Mouse (Mus musculus) neutrophil, adult 5-6 weeks (primary cell): Measurements from ENCODE around the gene 4930404N11Rik. TPM values are rescaled to one million over a fixed set of nuclear protein-coding genes. Genes with fewer than 3 reads are reported as not detected.

Experiments used
- ATAC-seq: fragments of 151-379, 151-347 bp; 2 replicates; pipeline ENCODE4 v1.8.0; 2017; ENCODE audit warnings: mild to moderate bottlenecking, moderate TSS enrichment; ENCODE audit not compliant: insufficient number of reproducible peaks, poor library complexity, low FRiP score, severe bottlenecking; ENCODE audit errors: extremely low read depth
- total RNA-seq: library from RNA; stranded (forward); fragments of 200-1000 nt; gene quantifications from 2 replicates; pipeline ENCODE4 v1.2.3, GENCODE M21; 2017

Gene 4930404N11Rik
- total RNA-seq, 1 experiment from 2014 or later = 5.5 TPM

DNA sequence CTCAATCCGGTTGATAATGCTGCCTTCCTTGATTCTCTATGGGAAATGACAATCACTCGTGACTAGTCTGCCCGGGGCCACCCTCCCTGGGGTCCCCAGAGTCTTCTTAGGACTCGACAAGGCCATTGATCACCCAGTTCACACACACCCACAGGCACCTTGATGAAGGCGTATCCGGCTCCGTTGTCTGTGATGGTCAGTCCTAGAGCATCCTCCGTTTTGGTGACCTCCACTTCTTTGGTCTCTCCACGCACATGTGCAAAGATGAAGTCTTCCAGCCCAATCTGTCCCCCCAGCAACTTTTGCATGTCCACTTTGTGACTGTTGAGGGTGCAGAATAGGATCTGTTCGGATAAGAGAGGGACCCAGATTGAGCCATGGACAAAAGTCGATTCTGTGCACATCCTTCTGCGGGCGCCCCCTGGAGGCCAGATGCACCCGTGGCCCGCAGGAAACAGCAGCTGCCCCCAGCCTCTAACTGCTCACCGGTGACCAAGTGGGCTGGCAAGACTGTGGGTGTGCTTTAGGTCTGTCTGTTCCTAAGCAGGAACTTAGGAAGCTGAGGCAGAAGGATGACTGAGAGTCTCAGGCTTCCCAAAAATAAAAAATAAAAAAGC is 24.2 kb downstream of the 4930404N11Rik start:
- peak; percentile 47 for ATAC-seq

DNA sequence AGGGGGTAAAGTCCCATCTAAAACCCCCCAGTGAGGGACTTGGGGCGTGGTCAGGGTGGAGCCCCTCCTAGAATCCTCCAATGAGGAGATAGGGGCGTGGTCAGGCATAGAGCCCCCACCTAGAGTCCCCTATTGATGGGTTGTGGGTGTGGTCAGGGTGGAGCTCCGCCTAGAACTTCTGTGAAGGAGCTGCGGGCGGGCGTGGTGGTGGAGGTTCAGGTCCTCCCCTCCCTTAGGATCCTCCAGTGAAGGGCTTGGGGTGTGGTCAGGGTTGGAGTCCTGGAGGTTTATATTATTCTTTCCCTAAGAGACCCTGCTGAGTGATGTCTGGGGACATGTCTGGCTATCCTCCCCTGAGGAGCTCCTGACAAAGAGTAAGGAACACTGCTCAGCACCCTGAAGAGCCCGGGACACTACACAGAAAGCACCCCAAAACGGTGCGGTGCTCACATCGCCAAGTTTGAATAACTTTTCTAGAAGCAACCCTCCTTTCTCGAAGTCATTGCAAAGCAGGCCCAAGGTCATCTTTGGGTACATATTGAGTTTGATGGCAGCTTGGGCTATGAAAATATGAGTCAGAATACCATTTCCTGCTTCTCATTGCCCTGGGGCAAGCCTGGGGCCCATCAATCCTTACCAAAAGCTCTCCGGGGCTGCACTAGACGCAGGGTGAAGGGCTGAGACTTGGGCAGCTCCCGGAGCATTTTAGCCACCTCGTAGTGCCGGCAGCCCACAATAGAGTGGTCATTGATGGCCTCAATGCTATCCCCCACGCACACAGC is 24.9 kb downstream of the 4930404N11Rik start:
- no peak for ATAC-seq

DNA sequence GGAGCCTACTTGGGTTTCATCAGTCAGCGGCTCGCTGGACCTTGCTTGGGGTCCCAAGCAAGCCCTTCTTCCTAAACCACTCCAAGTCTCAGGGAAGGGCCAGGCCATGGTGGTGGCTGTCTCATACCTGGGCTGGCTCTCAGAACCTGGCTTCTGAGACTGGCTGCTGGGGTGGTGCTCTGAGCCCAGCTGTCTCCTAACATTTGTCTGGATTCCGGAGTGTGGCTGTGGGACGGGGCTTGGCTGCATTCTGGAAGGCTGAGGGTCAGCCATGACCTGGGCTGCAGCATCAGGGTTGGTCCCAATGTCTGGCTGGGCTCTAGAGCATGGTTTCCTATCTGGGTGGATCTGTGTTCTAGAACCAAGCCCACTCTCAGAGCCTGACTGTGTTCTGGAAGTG is 29.1 kb downstream of the 4930404N11Rik start:
- ATAC-seq = no peak

DNA sequence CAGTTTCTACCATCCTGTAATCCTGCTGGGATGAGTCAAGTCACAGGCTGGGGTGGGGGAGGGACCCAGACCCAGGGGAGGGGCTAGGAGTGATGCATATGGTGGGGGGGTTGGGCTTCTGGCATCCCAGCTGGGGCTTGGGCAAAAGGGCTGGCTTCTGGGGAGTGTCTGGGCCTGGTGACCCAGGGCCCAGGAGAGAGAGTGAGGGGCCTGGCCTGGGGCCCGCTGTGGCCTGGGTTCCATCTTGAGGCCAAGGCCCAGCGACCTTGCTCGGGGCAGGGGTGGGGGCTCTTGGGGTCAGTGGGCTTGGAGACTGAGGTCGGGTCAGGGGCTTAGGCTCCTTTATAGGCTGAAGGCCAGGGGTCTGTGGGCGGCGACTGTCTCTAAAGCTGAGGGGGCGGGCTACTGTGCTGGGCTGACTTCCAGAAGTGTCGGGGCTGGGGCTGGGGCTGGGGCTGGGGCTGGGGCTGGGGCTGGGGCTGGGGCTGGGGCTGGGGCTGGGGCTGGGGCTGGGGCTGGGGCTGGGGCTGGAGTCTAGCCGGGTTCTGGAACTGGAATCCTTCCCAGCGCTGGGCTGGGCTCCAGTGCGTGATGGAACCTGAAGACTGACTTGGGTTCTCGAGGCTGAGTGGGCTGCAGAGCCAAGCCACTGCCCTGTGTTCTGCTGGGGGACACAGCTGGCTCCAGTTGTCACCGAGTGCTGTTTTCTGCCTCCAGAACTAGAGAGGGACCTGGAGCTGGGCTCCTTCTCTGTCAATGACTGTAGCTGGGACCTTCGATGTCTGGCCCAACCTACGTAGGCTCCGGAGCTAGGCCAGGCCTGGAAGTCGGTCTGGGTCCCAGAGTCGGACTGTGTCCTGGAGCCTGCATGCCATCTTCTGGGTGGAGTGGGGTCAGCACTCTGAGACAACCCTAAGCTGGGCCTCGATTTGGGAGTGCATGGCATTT is 29.9 kb downstream of the 4930404N11Rik start:
- ATAC-seq = no peak

DNA sequence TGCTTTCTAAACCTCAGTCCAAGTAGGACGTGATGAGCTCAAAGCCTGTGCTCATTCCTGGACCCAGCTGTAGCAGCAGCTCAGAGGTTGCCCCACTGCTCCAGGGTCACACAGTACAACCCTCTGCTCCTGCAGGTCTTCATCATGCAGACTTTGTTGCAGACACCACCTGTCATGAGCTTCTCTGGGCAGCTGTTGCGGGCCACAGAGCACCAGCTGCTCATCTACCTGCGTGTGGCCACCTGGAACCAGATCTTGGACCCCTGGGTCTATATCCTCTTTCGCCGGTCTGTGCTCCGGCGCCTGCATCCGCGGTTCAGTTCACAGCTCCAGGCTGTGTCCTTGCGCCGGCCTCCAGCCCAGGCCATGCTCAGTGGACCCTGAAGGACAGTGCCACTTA is 31.3 kb downstream of the 4930404N11Rik start:
- no peak for ATAC-seq

DNA sequence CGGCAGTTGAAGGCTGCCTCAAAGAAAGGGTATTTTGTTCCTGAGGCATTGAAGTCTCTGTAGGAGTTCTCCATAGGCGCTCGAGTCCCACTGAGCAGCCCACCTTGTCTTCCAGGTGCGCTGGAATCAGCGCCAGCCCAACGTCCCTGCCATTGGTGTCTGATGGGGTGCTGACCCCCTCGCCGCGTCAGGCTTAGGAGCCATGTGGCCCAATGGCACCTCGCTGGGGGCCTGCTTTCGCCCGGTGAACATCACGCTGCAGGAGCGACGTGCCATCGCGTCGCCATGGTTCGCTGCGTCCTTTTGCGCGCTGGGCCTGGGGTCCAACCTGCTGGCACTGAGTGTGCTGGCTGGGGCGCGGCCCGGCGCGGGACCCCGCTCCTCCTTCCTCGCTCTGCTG is 33.3 kb downstream of the 4930404N11Rik start:
- ATAC-seq = no peak

DNA sequence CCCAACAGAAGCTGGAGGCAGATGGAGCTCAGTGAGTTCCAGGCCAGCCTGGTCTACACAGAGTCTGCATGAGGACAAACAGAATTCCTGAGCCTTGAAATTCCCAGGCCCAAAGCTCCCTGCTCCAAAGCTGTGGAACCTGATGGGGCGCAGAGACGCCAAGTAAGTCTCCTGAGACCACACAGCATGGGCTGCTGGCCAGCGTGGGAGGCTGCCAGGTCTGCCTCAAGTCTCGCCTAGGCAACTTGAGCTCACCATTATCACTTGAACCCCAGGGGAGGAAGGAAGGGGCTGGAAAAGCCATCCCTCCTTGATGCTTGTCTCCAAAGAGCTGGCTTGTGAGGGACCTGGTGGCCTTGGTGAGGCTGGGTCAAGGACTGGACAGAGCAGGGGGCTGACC is 35.6 kb downstream of the 4930404N11Rik start:
- no peak for ATAC-seq

DNA sequence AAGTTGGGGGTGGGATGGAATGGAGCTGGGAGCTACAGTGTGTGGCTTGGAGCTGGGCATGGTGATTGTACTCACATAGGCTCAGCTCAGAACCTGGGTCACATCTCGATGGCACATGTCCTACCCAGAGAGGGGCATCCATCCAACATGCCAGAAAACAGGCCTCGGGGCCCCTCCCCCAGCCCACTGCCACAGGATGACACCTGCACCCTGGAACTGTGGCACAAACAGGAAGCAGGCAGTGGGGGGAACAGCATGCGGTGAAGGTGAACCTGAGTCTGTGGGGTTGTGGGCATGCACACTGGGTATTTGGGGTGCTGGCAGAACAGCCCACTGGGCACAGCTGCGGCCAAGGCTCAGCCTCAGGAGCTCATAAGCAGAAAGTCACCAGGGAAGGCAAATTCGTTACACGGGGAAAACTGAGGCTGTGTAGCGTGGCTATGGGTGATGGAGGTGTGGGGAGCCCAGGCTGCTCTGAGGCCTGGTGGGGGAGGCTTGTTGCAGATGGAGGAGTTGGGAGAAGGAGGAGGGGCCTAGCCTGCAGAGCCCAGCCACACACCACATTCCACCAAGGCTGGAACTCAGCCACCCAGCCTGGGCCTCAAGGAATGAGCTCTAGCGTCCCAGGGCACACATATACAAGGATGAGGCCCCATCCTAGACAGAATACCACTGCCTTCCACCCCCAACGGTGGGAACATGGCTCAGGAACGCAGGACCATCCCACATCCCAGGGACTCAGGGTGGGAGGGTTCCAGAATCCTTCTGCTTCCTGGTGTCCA is 36.2 kb downstream of the 4930404N11Rik start:
- peak; percentile 47 for ATAC-seq

DNA sequence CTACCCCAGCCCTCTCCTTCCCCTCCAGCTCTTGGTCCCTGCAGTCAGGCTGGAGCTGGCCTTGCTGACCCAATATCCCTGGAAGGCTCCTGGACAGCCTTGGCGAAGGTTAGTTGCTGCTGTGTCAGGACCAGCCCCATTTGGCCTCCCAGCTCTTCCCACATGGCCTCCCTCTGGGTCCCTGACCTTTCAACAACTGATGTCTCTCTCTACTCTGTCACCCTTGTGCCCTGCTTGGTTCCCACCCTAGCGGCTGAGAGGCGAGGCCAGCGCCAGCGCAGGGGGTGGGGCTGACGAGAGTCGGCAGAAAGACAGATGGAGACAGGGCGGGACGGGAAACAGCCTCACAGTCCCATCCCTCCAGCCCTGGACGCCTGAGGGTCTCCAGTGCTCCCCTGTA is 37.2 kb downstream of the 4930404N11Rik start, which contains the start of gene Tbxa2r:
Gene Tbxa2r (plus strand): TSS at position 346 of the 400 bp plus-strand sequence.
- peak; percentile 31 for ATAC-seq

DNA sequence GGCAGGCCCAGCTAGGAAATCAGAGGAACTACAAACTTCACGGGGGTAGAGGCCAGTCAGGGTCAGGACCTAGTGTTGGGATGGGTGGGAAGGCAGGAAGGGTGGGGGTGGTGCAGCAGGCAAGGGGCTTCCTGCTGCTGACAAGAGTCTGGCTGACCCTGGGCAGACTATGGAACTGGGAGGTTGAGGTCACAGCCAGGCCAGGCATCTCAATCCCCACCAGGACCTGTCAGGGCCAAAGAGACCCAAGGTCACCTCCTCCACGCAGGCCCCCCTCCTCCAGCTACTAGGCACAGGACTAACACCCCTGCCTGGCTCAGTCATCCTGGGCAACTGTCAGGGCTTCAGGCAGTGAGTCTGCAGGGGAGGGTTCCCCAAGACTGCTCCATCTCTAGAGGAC is 37.7 kb downstream of the 4930404N11Rik start:
- ATAC-seq = 0 out of 2 replicates have a peak, but pooled peaks have one; percentile 0

DNA sequence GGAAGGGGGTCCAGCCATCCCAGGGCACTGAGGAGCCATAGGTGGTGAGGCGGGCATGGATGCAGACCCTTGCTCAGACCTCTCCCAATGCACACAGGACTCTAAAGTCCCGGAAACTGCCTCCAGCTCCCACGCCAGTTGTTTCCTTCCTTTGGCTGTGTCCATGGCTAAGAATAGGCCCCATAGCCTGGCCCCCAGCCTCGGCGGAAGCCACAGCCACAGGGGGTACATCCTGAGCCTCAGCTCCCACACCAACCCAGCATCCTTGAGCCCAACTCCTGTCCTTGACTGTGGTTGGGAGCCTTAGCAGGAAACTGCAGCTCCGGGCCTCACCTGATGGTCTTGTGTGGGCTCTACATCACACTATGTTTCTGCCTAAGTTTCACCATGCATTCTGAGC is 38.8 kb downstream of the 4930404N11Rik start:
- ATAC-seq = no peak

DNA sequence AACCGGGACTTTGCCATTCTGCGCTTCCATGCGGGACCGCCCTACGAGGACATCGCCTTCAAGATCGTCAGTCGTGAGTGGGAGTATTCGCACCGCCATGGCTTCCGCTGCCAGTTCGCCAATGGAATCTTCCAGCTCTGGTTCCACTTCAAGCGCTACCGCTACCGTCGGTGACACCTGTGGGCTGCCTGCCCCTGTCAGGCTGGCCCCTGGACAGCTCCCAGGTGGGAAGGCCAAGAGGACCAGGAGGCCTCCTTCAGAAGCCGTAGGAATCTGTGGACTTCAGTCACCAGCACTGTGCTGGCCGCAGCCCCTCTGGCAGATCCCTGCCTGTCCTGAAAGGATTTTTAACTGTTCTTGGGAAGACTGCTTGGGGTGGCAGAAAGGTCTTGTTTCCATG is 39.8 kb downstream of the 4930404N11Rik start:
- ATAC-seq = no peak

DNA sequence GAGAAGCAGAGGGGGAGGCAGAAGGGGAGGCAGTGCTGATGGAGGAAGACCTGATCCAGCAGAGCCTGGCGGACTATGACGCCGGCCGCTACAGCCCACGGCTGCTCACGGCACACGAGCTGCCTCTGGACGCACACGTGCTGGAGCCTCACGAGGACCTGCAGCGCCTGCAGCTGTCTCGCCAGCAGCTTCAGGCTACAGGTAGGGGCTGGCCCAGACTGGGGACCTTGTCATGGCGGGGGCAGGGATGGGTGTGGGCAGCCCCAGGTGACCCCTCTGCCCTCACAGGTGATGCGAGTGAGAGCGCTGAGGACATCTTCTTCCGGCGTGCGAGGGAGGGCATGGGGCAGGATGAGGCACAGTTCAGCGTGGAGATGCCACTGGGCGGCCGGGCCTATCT is 40.4 kb downstream of the 4930404N11Rik start:
- ATAC-seq = no peak

DNA sequence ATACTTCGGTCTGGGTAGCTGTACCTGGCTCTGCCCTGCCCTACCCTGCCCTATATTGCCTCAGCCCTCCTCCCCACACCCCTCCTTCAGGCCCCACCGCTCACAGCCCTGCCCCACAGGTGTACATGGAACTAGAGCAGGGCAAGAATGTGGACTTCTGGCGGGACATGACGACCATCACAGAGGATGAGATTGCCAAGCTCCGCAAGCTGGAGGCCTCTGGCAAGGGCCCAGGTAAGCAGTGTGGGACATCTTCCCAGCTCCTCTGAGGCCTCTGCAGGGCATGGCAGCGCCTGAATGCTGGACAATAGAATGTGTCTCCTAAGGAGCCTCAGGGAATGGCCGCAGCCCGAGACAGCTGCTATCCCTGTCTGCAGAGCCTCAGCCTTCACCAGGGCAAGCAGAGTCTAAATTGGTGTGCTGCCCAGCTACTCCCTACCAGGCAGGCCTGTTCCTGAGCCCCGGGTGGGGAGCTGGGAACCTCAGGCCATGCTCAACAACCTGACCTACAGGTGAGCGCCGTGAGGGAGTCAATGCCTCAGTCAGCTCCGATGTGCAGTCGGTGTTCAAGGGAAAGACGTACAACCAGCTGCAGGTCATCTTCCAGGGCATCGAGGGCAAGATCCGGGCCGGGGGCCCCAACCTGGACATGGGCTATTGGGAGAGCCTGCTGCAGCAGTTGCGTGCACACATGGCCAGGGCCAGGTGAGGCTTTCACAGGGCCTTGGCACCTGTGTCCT is 41.7 kb downstream of the 4930404N11Rik start:
- no peak for ATAC-seq

DNA sequence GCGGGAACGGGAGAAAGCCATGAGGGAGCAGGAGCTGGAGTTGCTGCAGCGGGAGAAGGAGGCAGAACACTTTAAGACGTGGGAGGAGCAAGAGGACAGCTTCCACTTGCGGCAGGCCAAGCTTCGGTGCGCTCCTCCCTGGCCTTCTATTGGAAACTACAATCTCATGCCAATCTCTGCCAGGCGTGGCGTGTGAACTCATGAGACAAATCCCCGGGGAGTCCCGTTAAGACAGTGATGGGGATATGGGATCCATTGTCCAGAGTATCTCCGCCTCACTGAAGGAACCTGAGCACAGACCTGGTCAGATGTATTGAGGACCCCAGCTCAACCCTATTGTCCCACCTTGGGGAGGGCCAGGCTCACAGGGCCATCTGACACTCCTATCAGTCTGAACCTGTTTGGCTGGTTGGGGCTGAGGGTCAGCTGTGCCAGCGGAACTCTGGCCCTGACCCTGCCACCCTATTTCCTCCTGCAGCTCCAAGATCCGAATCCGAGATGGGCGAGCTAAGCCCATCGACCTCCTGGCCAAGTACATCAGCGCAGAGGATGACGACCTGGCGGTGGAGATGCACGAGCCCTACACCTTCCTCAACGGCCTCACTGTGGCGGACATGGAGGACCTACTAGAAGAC is 42.4 kb downstream of the 4930404N11Rik start:
- ATAC-seq = no peak

DNA sequence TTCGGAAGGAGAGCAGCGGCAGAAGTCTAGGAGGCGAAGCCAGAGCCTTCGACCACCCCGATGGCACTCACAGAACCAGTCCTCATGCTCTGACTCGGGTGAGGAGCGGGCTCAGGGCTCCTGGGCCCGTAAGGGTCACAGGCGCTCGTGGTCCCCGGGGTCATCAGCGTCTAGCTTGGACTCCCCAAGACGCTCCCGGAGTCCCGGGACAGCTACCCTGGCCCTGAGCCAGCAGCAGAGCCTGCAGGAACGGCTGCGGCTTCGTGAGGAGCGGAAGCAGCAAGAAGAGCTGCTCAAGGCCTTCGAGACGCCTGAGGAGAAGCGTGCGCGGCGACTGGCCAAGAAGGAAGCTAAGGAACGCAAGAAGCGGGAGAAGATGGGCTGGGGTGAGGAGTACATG is 43.2 kb downstream of the 4930404N11Rik start:
- no peak for ATAC-seq

DNA sequence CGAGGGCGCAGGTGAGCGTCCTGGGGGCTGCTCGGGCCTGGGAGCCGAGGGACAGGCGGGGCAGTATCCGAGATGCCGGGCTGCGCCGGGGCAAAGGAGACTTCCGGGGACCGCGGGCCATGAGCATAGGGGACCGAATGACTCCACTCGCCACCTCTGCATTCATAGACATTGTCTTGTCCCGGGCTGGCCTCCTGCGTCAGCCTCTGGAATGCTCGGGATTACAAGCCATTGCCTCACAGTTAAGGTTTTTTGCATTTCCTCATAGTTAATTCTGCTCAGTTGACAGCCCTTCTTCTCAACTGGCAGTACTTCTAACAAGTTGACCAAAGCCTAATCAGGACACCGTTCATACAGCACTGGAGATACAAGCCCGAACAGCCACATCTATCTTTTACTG is 44.2 kb downstream of the 4930404N11Rik start:
- no peak for ATAC-seq
